Mouse (Mus musculus): ENCODE measurements around the gene Peak1. TPM values are rescaled to one million over a fixed set of nuclear protein-coding genes. Genes with fewer than 3 reads are reported as not detected.

Peak1 gene
- total and polyA plus RNA-seq, 3 experiments = 2.8 to 13.3 (median 5.4) TPM

GRCm38 (mm10) chr9:56424861-56425260 is 7.0 kb upstream of the Peak1 start:
- H3K27ac ChIP-seq (ENCODE audit: insufficient read depth, low read depth) = no peak overlapping the region
- H3K79me2 ChIP-seq (replicated peaks; ENCODE audit: control insufficient read depth, extremely low read depth, insufficient read depth, poor library complexity, severe bottlenecking) = peaks cover 46% of the 10 kb centered on the region
- peak overlapping the region; percentile 57 for H3K4me2 ChIP-seq (ENCODE audit: insufficient read depth, low read depth, poor library complexity, severe bottlenecking)
- no peaks in the 10 kb centered on the region for H3K27me3 ChIP-seq (replicated peaks)
- dilution Hi-C loops (cut with MboI; ENCODE audit: extremely low pct_ligation_motif_present, extremely low pct_unique_long_range_greater_than_20kb, low sequenced_read_pairs) = no loop called here
- H3K9ac ChIP-seq (ENCODE audit: insufficient read depth, low read depth) = no peak overlapping the region
- DNase-seq (ENCODE audit: extremely low read depth) = no peak
- TF ChIP-seq JUND (conservative IDR thresholded peaks at IDR 0.05; ENCODE audit: low read depth, low read length) = no peak
- no peak for TF ChIP-seq ZMIZ1 (IDR thresholded peaks at IDR 0.05; ENCODE audit: low read depth, low read length)
- no peak for TF ChIP-seq IRF4 (IDR thresholded peaks at IDR 0.05; ENCODE audit: low read depth, low read length)
- TF ChIP-seq TCF12 (IDR thresholded peaks at IDR 0.05; ENCODE audit: low read depth, low read length) = no peak
- TF ChIP-seq UBTF (IDR thresholded peaks at IDR 0.05; ENCODE audit: low read depth, low read length) = no peak
- no peak for TF ChIP-seq PAX5 (IDR thresholded peaks at IDR 0.05; ENCODE audit: low read length)
- no peak for TF ChIP-seq JUN (IDR thresholded peaks at IDR 0.05; ENCODE audit: insufficient read depth, low read depth, low read length)
- TF ChIP-seq RAD21 (IDR thresholded peaks at IDR 0.05; ENCODE audit: low read depth, low read length) = no peak
- no peak for TF ChIP-seq RCOR1 (conservative IDR thresholded peaks at IDR 0.05; ENCODE audit: low read depth, low read length)
- H3K4me3 ChIP-seq (replicated peaks in 1 of 3; ENCODE audit: low read depth in 2 of 3, low read length in 2 of 3, poor library complexity in 1 of 3) = no peak overlapping the region
- in situ Hi-C loops (cut with MboI; ENCODE audit: low pct_ligation_motif_present, low pct_unique_long_range_greater_than_20kb, low sequenced_read_pairs) = loop anchor here (5.0 to 25.0 kb wide), 2 partner anchors 77 to 163 kb away; no protein-coding TSS in a partner anchor
- no peaks in the 10 kb centered on the region for H3K9me3 ChIP-seq (replicated peaks; ENCODE audit: low read length)
- peaks cover 0 to 8% of the 10 kb centered on the region in 2 experiments for H3K36me3 ChIP-seq (replicated peaks in 1 of 2; ENCODE audit: control insufficient read depth in 1 of 2, insufficient read depth in 1 of 2, low read length in 1 of 2)
- H3K4me1 ChIP-seq (ENCODE audit: control insufficient read depth in 1 of 2, insufficient read depth in 2 of 2) = peaks cover 8 to 53% of the 10 kb centered on the region in 2 experiments

DNA sequence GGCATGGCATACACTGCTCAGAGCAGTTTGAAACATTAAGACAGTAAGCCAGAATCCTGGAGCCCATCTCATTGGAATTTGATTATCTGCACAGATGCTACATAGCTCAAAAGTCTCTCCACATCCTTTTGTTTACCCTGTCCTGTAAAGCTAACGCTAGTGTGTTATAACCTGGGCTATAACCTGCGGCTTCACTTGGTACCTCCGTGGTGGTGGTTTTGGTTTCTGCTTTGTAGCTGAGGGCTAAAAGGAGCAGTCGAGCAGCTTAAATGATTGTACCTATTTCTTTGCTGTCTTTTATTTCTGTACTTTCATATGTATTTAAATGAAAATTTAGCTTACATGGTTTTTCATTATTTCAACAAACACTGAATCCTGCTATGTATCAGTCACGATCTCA is 4.1 kb upstream of the Peak1 start:
- Histone ChIP-seq H3K27me3 (replicated peaks) (no peaks in the 10 kb centered on the region), H3K9me3 (replicated peaks; ENCODE audit: low read length) (no peaks in the 10 kb centered on the region), H3K36me3 (replicated peaks in 1 of 2; ENCODE audit: control insufficient read depth in 1 of 2, insufficient read depth in 1 of 2, low read length in 1 of 2) (peaks cover 0 to 6% of the 10 kb centered on the region in 2 experiments), H3K79me2 (replicated peaks; ENCODE audit: control insufficient read depth, extremely low read depth, insufficient read depth, poor library complexity, severe bottlenecking) (peaks cover 45% of the 10 kb centered on the region), H3K27ac (ENCODE audit: insufficient read depth, low read depth) (peak overlapping the region; percentile 15; the same call in 1 of the 2 replicates), H3K4me2 (ENCODE audit: insufficient read depth, low read depth, poor library complexity, severe bottlenecking) (peak overlapping the region; percentile 93), H3K9ac (ENCODE audit: insufficient read depth, low read depth) (peak overlapping the region; percentile 81), H3K4me3 (replicated peaks in 1 of 3; ENCODE audit: low read depth in 2 of 3, low read length in 2 of 3, poor library complexity in 1 of 3) (peak overlapping the region; percentile 41 to 53 (median 52)), H3K4me1 (ENCODE audit: control insufficient read depth in 1 of 2, insufficient read depth in 2 of 2) (peaks cover 8 to 43% of the 10 kb centered on the region in 2 experiments)
- TF ChIP-seq POLR2A (IDR thresholded peaks at IDR 0.05; ENCODE audit: low read depth, low read length) (0 out of 2 replicates have a peak, but pooled peaks have one; percentile 5), GABPA (IDR thresholded peaks at IDR 0.05; ENCODE audit: insufficient replicate concordance, low read depth, low read length) (no peak), TBP (conservative IDR thresholded peaks at IDR 0.05; ENCODE audit: low read depth, low read length) (0 out of 2 replicates have a peak, but pooled peaks have one; percentile 37), NRF1 (IDR thresholded peaks at IDR 0.05; ENCODE audit: low read depth, low read length) (no peak), EP300 (IDR thresholded peaks at IDR 0.05; ENCODE audit: low read length) (0 out of 2 replicates have a peak, but pooled peaks have one; percentile 9), POLR2AphosphoS2 (IDR thresholded peaks at IDR 0.05; ENCODE audit: low read depth, low read length) (no peak)
- dilution Hi-C loops (cut with MboI; ENCODE audit: extremely low pct_ligation_motif_present, extremely low pct_unique_long_range_greater_than_20kb, low sequenced_read_pairs) = no loop called here
- in situ Hi-C loops (cut with MboI; ENCODE audit: low pct_ligation_motif_present, low pct_unique_long_range_greater_than_20kb, low sequenced_read_pairs) = loop anchor here (5.0 to 25.0 kb wide), 2 partner anchors 80 to 160 kb away; no protein-coding TSS in a partner anchor
- DNase-seq (ENCODE audit: extremely low read depth) = no peak

Data from CH12.LX (cell line).